Mouse (Mus musculus): Measurements from ENCODE around the gene Hdac5. TPM values are rescaled to one million over a fixed set of nuclear protein-coding genes. Genes with fewer than 3 reads are reported as not detected.
"Not testable (repeated sequence)": the region's sequence is repeated elsewhere in the genome, so short reads cannot be mapped to it uniquely, and the experiment has no call there.

Gene Hdac5
- total RNA-seq, 2 experiments from 2014 or later: 286 to 315 TPM

DNA sequence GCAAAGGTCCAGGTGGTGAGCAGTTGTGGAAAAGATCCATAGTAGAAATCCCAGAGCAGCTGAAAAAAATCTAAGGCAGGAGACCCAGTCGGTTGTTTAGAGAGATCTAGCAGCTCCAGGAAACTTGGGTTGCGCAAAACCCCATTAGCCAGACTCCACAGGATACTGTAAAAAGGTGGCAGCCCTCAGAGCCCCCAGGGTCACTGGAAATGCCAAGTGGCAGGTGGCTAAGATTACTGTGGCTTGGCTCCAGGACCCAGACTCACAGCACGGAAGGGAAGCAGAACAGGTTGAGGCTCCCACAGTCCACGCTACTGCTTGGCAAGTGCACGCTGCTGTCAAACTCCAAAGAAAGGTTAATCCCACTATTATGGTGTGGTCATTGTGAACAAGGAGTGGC, 70.2 kb downstream of the Hdac5 start:
- no peak for DNase-seq (ENCODE audit: extremely low spot score in 1 of 2, low spot score in 2 of 2)
- TF ChIP-seq CTCF (IDR thresholded peaks at IDR 0.05): no peak
- intact Hi-C loops (cut with DNase I): loop anchor here (5.0 kb wide), 2 partner anchors 108 to 172 kb away; partner anchors contain the start of genes Asb16 and Dusp3
- Histone ChIP-seq H3K4me3 (no peak overlapping the region), H3K27ac (no peak overlapping the region)

DNA sequence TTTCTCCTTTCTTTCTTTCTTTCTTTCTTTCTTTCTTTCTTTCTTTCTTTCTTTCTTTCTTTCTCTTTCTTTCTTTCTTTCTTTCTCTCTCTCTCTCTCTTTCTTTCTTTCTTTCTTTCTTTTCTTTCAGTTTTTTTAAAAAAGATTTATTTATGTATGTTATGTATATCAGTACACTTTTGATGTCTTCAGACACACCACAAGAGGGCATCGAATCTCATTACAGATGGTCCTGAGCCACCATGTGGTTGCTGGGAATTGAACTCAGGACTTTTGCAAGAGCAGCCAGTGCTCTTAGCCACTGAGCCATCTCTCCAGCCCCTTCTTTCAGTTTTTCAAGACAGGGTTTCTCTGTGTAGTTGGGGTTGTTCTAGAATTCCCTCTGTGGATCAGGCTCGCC, 71.9 kb downstream of the Hdac5 start:
- not testable (repeated sequence) for DNase-seq (ENCODE audit: extremely low spot score in 1 of 2, low spot score in 2 of 2); H3K27ac ChIP-seq; H3K4me3 ChIP-seq
- intact Hi-C loops (cut with DNase I): loop anchor here (5.0 kb wide), 2 partner anchors 109 to 171 kb away; partner anchors contain the start of genes Asb16 and Dusp3

DNA sequence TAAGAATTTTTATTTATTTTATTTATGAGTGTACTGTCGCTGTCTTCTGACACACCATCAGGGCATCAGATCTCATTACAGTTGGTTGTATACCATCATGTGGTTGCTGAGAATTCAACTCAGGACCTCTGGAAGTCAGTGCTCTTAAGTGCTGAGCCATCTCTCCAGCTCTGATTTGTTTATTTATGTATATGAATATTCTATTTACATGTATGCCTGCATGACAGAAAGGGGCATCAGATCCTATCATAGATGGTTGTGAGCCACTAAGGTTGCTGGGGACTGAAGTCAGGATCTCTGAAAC, 73.2 kb downstream of the Hdac5 start:
- Histone ChIP-seq H3K4me3 (no peak overlapping the region; the same call in 1 of the 2 replicates), H3K27ac (no peak overlapping the region)
- intact Hi-C loops (cut with DNase I): loop anchor here (5.0 kb wide), 2 partner anchors 111 to 169 kb away; partner anchors contain the start of genes Asb16 and Dusp3
- TF ChIP-seq CTCF (IDR thresholded peaks at IDR 0.05): no peak
- DNase-seq (ENCODE audit: extremely low spot score in 1 of 2, low spot score in 2 of 2): no peak

DNA sequence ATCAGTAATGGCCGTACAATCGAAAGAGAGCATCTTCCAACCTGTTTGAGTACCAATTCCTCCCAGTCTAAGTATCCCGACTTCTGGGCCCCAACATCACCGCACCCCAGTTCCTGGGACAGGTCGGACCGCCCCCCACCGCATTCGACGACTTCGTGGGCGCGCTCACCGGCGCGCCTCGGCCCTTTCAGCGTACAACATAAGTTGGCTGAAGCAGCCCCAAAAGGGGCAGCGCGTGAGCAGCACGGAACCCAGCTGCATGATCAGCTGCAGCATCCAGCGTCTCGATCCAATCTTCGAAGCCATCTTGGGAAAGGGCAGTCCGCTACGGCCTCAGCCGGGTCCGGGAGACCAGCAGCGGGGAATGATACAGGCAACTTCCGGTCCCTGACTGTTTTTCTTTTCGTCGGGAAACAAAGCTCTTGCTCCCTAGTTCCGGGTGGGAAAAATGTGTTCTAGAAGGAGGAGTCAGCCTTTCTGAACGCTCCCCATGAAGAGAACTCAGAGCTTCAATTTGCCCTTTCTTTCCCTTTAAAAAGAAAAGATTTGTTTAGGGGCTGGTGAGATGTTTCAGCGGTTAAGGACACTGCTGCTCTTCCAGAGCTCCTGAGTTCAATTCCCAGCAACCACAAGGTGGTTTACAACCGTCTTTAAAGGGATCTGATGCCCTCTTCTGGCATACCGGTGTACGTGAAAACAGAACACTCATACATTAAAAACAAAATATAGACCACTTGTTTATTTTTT, 73.8 kb downstream of the Hdac5 start, which contains the start of gene Tmem101:
Gene Tmem101, minus strand, starts transcription at position 366 of the 747 bp plus-strand sequence.
- peak within 1 kb of the TSS; percentile 78 for H3K27ac ChIP-seq
- intact Hi-C loops (cut with DNase I): loop anchor here (5.0 kb wide), 2 partner anchors 111 to 169 kb away; partner anchors contain the start of genes Asb16 and Dusp3
- TF ChIP-seq CTCF (IDR thresholded peaks at IDR 0.05): peak; percentile 61
- peak; percentile 86 for DNase-seq (ENCODE audit: extremely low spot score in 1 of 2, low spot score in 2 of 2)
- peak within 1 kb of the TSS; percentile 64 for H3K4me3 ChIP-seq

DNA sequence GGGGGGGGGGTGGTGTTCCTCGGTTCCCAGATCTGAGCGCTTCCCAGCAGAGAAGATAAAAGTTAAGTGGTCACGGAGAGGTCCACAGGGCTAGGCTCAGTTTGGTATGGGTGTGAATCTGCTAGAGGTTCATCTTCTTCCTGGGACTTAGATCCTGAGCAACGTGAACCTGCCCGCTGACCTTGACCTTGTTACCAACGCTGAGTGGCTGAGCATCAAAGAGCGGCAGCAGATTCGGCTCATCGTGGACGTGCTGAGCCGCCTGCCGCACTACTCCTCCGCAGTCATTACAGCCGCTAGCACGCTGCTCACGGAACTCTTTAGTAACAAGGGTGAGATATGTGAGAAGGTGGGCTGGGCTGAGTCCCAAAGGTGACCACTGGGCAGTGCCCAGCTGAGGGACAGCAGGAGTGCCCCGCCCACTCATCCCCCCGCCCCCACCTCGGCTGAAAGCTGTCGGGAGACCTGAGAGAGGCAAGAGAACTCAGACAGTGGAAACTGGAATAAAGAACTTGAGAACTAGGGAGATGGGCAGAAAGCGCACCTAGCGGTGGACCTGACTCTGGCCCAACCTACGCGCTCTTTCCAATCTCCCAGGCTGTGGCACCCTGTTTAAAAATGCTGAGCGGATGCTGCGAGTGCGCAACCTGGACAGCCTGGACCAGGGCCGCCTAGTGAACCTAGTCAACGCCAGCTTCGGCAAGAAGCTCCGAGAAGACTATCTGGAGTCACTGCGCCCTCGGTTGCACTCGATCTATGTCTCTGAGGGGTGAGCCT, 82.6 kb downstream of the Hdac5 start:
- Histone ChIP-seq H3K4me3 (no peak overlapping the region), H3K27ac (no peak overlapping the region)
- DNase-seq (ENCODE audit: extremely low spot score in 1 of 2, low spot score in 2 of 2): no peak
- TF ChIP-seq CTCF (IDR thresholded peaks at IDR 0.05): no peak; the same call in none of the 2 replicates
- intact Hi-C loops (cut with DNase I): no loop called here

DNA sequence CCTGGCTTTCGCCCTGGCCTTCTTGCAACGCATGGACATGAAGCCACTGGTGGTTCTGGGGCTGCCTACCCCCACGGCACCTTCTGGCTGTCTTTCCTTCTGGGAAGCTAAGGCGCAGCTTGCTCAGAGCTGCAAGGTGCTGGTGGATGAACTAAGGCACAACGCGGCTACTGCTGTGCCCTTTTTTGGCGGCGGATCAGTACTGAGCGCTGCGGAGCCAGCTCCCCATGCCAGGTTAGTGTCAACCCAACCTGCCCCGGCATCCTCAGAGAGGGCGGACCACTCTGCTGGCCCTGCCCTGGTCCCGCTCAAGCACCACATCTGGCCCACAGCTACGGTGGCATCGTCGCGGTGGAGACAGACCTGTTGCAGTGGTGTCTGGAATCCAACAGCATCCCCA, 83.4 kb downstream of the Hdac5 start:
- H3K27ac ChIP-seq: no peak overlapping the region
- no peak for DNase-seq (ENCODE audit: extremely low spot score in 1 of 2, low spot score in 2 of 2)
- intact Hi-C loops (cut with DNase I): no loop called here
- no peak for TF ChIP-seq CTCF (IDR thresholded peaks at IDR 0.05)
- no peak overlapping the region for H3K4me3 ChIP-seq

DNA sequence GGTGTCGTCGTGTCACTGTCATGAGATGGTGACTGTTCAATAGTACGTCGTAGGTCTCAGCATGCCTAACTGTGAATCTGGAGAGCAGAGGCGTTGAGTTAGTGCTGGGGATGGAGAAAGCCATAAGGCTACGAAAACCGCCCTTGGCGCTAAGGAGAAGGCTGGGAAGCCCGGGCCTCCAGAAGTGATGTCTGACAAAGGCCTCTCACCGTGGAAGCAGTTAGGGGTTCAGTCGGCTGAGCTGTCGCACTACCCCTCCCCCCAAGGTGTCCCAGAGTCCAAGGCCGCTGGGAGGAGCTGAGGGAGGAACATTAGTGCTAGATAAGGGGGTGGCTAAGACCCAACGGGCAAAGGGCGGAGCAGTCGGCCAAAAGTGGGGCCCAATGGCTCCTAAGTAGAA, 84.0 kb downstream of the Hdac5 start:
- no peak overlapping the region for H3K4me3 ChIP-seq
- intact Hi-C loops (cut with DNase I): no loop called here

GRCm38 (mm10) chr11:102145471-102146001, 84.4 kb downstream of the Hdac5 start, which contains the start of gene Nags:
TSS of gene Nags (plus strand) at chr11:102145513.
- DNase-seq (ENCODE audit: extremely low spot score in 1 of 2, low spot score in 2 of 2): no peak
- intact Hi-C loops (cut with DNase I): no loop called here
- no peak for TF ChIP-seq CTCF (IDR thresholded peaks at IDR 0.05)
- H3K27ac ChIP-seq: no peak within 1 kb of the TSS
- H3K4me3 ChIP-seq: no peak within 1 kb of the TSS

More for the DNA sequence above, 84.0 kb downstream of the Hdac5 start:
- TF ChIP-seq CTCF (IDR thresholded peaks at IDR 0.05): no peak
- no peak overlapping the region for H3K27ac ChIP-seq
- DNase-seq (ENCODE audit: extremely low spot score in 1 of 2, low spot score in 2 of 2): no peak

- intact Hi-C loops (cut with DNase I): no loop called here
- DNase-seq (ENCODE audit: extremely low spot score in 1 of 2, low spot score in 2 of 2): no peak
- no peak for TF ChIP-seq CTCF (IDR thresholded peaks at IDR 0.05)
- no peak overlapping the region for H3K4me3 ChIP-seq
- H3K27ac ChIP-seq: no peak overlapping the region
Observed at GRCm38 (mm10) chr11:102144957-102145470, 85.0 kb downstream of the Hdac5 start.

Small RNA genes within 50 kb of the gene (microRNA-seq; reads per million reads assigned to microRNA genes)
- gene Mir8101: 0.48 to 2.4 reads per million in 2 experiments

Other genes starting within 250 kb of the Hdac5 start
- not detected for gene Cfap97d1, start 245.9 kb downstream of the Hdac5 start, total RNA-seq (2021)
- 100 to 1,000 TPM; 206 to 220 TPM for gene Dusp3, start 243.2 kb downstream of the Hdac5 start, total RNA-seq (2021)
- gene Mpp3, start 201.7 kb downstream of the Hdac5 start, total RNA-seq (2021): 10 to 100 TPM; 94.6 to 98.8 TPM
- gene Cd300lg, start 188.7 kb downstream of the Hdac5 start, total RNA-seq (2021): not detected
- 100 to 1,000 TPM; 146 to 157 TPM for gene Mpp2, start 141.7 kb downstream of the Hdac5 start, total RNA-seq (2021)
- gene Ppy, start 128.8 kb downstream of the Hdac5 start, total RNA-seq (2021): not detected
- not detected for gene Pyy, start 122.3 kb downstream of the Hdac5 start, total RNA-seq (2021)
- gene Nags, start 84.7 kb downstream of the Hdac5 start, total RNA-seq (2021): under 1 TPM in 1 of 2 experiments, not detected in 1; 0.11 TPM
- gene Tmem101, start 73.8 kb downstream of the Hdac5 start, total RNA-seq (2021): 10 to 100 TPM; 20.8 to 23.0 TPM
- gene Lsm12, start 44.9 kb downstream of the Hdac5 start, total RNA-seq (2021): 10 to 100 TPM; 55.2 to 58.9 TPM
- gene G6pc3, start 40.5 kb downstream of the Hdac5 start, total RNA-seq (2021): 10 to 100 TPM; 62.9 to 69.8 TPM
- gene BC030867, start 18.7 kb upstream of the Hdac5 start, total RNA-seq (2021): 1 to 10 TPM; 1.0 to 2.0 TPM
- gene Asb16, start 38.6 kb upstream of the Hdac5 start, total RNA-seq (2021): 1 to 10 TPM; 1.2 to 1.4 TPM
- 10 to 100 TPM; 66.6 to 74.4 TPM for gene Tmub2, start 54.8 kb upstream of the Hdac5 start, total RNA-seq (2021)
- 100 to 1,000 TPM; 236 to 242 TPM for gene Atxn7l3, start 66.5 kb upstream of the Hdac5 start, total RNA-seq (2021)
- gene Ubtf, start 89.6 kb upstream of the Hdac5 start, total RNA-seq (2021): 100 to 1,000 TPM; 131 to 141 TPM
- gene Slc4a1, start 136.0 kb upstream of the Hdac5 start, total RNA-seq (2021): under 1 TPM; 0.16 to 0.43 TPM
- gene Rundc3a, start 163.2 kb upstream of the Hdac5 start, total RNA-seq (2021): 100 to 1,000 TPM; 505 to 522 TPM
- 10 to 100 TPM; 65.7 to 68.6 TPM for gene Slc25a39, start 177.8 kb upstream of the Hdac5 start, total RNA-seq (2021)
- 10 to 100 TPM; 58.1 to 66.2 TPM for gene Grn, start 200.1 kb upstream of the Hdac5 start, total RNA-seq (2021)
- gene Fam171a2, start 217.5 kb upstream of the Hdac5 start, total RNA-seq (2021): 100 to 1,000 TPM; 117 to 123 TPM
- 1 to 10 TPM; 2.5 to 4.1 TPM for gene Itga2b, start 240.0 kb upstream of the Hdac5 start, total RNA-seq (2021)

Data from left cerebral cortex, adult 2 months (tissue).